Mouse (Mus musculus) small intestine, adult 2 months (tissue): ENCODE measurements around the gene Rnf225.

Experiments used
- CTCF ChIP-seq: fragments of 200-500 bp; IDR thresholded peaks from 2 replicates; pipeline ENCODE4 v1.5.1; 2012; ENCODE audit warnings: low read depth, mild to moderate bottlenecking, control low read depth, inconsistent platforms, low read length, moderate library complexity, mixed read lengths; ENCODE audit not compliant: insufficient replicate concordance, insufficient read length; ENCODE audit errors: extremely low read depth
- POLR2A ChIP-seq: fragments of 200-500 bp; IDR thresholded peaks from 2 replicates; pipeline ENCODE4 v1.6.1; 2012; ENCODE audit warnings: low read depth, mild to moderate bottlenecking, control low read depth, inconsistent platforms, low read length, moderate library complexity

- TF ChIP-seq CTCF (no peak), POLR2A (peak; percentile 68)
Measured at GRCm38 (mm10) chr7:12977682-12978389, 50.6 kb downstream of the Rnf225 start, which contains the start of gene Zfp446.
